8 mouse cellular contexts compared by ENCODE assay signal in genomic region chr5:92674859-92675573, GRCm38 (mm10). TPM values are rescaled to one million over a fixed set of nuclear protein-coding genes. Genes with fewer than 3 reads are reported as not detected.
DNase-seq lines count a peak whose midpoint lies in the region; ATAC-seq and TF ChIP-seq lines count a peak whose summit lies in the region.

Ccdc158 (minus strand) TSS chr5:92675271.

- no peaks in the 10 kb centered on the region for H3K36me3 ChIP-seq in forebrain, embryonic 11.5 days (ENCODE audit: control insufficient read depth, insufficient read depth, low read length)
- no peaks in the 10 kb centered on the region for H3K36me3 ChIP-seq in liver, postnatal 0 days (replicated peaks; ENCODE audit: insufficient read depth, low read length)
- H3K36me3 ChIP-seq in neural tube, embryonic 13.5 days, result no peaks in the 10 kb centered on the region
- H3K36me3 ChIP-seq in stomach, embryonic 16.5 days (ENCODE audit: control insufficient read depth, insufficient read depth, low read length), result no peaks in the 10 kb centered on the region

- ATAC-seq in cerebellum, adult (ENCODE audit: insufficient number of reproducible peaks, low FRiP score, low TSS enrichment), result no peak; the same call in 1 of the 2 replicates
- ATAC-seq in forebrain, embryonic 11.5 days (replicated peaks; ENCODE audit: low FRiP score), result peak; percentile 92
- peak; percentile 90 for ATAC-seq in liver, postnatal 0 days
- peak; percentile 94 for ATAC-seq in neural tube, embryonic 13.5 days (ENCODE audit: low read depth)
- peak; percentile 94 for ATAC-seq in stomach, embryonic 16.5 days (ENCODE audit: insufficient read depth, low FRiP score)

- TF ChIP-seq EP300 in liver, postnatal 0 days (IDR thresholded peaks at IDR 0.05; ENCODE audit: low read depth), result no peak

- intact Hi-C loops in heart, postnatal 10 days (cut with DNase I), result no loop called here

- H3K27ac ChIP-seq in forebrain, embryonic 11.5 days (ENCODE audit: low read depth, low read length), result no peak within 1 kb of the TSS
- no peak within 1 kb of the TSS for H3K27ac ChIP-seq in liver, postnatal 0 days (ENCODE audit: low read depth)
- no peak within 1 kb of the TSS for H3K27ac ChIP-seq in neural tube, embryonic 13.5 days (replicated peaks)
- H3K27ac ChIP-seq in stomach, embryonic 16.5 days (ENCODE audit: low read length), result no peak within 1 kb of the TSS

- H3K4me2 ChIP-seq in forebrain, embryonic 11.5 days (ENCODE audit: low read depth, low read length, severe bottlenecking), result peak within 1 kb of the TSS; percentile 67
- H3K4me2 ChIP-seq in liver, postnatal 0 days (ENCODE audit: low read depth, low read length), result peak within 1 kb of the TSS; percentile 74
- peak within 1 kb of the TSS; percentile 69 for H3K4me2 ChIP-seq in neural tube, embryonic 13.5 days
- H3K4me2 ChIP-seq in stomach, embryonic 16.5 days (ENCODE audit: low read depth, low read length), result peak within 1 kb of the TSS; percentile 96

- DNase-seq in cerebellum, adult 11-12 months, result peak; percentile 18
- peak; percentile 96 for DNase-seq in forebrain, embryonic 11.5 days (ENCODE audit: low spot score)
- DNase-seq in heart, postnatal 10 days, result peak; percentile 32 to 56
- peak; percentile 83 to 87 for DNase-seq in kidney, postnatal 36 days
- DNase-seq in liver, postnatal 0 days, result peak; percentile 83

- H3K27me3 ChIP-seq in forebrain, embryonic 11.5 days (ENCODE audit: control insufficient read depth, insufficient read depth, low read length), result no peaks in the 10 kb centered on the region
- no peaks in the 10 kb centered on the region for H3K27me3 ChIP-seq in liver, postnatal 0 days (ENCODE audit: insufficient read depth, low read length)
- no peaks in the 10 kb centered on the region for H3K27me3 ChIP-seq in neural tube, embryonic 13.5 days
- H3K27me3 ChIP-seq in stomach, embryonic 16.5 days (ENCODE audit: control insufficient read depth, insufficient read depth, low read length), result no peaks in the 10 kb centered on the region

- TF ChIP-seq CTCF in liver, postnatal 0 days (IDR thresholded peaks at IDR 0.05; ENCODE audit: low read depth), result no peak

- H3K9ac ChIP-seq in forebrain, embryonic 11.5 days (ENCODE audit: low read length), result peak within 1 kb of the TSS; percentile 43
- H3K9ac ChIP-seq in liver, postnatal 0 days (replicated peaks), result peak within 1 kb of the TSS; percentile 16; the same call in 1 of the 2 replicates
- H3K9ac ChIP-seq in neural tube, embryonic 13.5 days, result peak within 1 kb of the TSS; percentile 61
- H3K9ac ChIP-seq in stomach, embryonic 16.5 days (ENCODE audit: low read length), result peak within 1 kb of the TSS; percentile 70

- WGBS in forebrain, embryonic 11.5 days, result 14% methylated on average over 52 of the region's 55 CpGs
- WGBS in liver, postnatal 0 days (ENCODE audit: insufficient replicate concordance), result 12% methylated on average over 53 of the region's 55 CpGs
- WGBS in neural tube, embryonic 13.5 days, result 13% methylated on average over 54 of the region's 55 CpGs
- 11% methylated on average over 53 of the region's 55 CpGs for WGBS in stomach, embryonic 16.5 days

- no peaks in the 10 kb centered on the region for H3K9me3 ChIP-seq in forebrain, embryonic 11.5 days (ENCODE audit: control insufficient read depth, low read length)
- no peaks in the 10 kb centered on the region for H3K9me3 ChIP-seq in liver, postnatal 0 days (ENCODE audit: low read length)
- no peaks in the 10 kb centered on the region for H3K9me3 ChIP-seq in neural tube, embryonic 13.5 days
- H3K9me3 ChIP-seq in stomach, embryonic 16.5 days (replicated peaks; ENCODE audit: control insufficient read depth, low read length), result no peaks in the 10 kb centered on the region

- H3K4me3 ChIP-seq in forebrain, embryonic 11.5 days (ENCODE audit: low read depth, low read length), result peak within 1 kb of the TSS; percentile 39
- peak within 1 kb of the TSS; percentile 33 for H3K4me3 ChIP-seq in liver, postnatal 0 days (ENCODE audit: low read depth, low read length)
- H3K4me3 ChIP-seq in neural tube, embryonic 13.5 days, result peak within 1 kb of the TSS; percentile 44
- H3K4me3 ChIP-seq in stomach, embryonic 16.5 days (replicated peaks; ENCODE audit: low read length), result peak within 1 kb of the TSS; percentile 52

- H3K4me1 ChIP-seq in forebrain, embryonic 11.5 days (replicated peaks; ENCODE audit: control insufficient read depth, insufficient read depth, low read length), result peaks cover 5% of the 10 kb centered on the region; the same call in 1 of the 2 replicates
- H3K4me1 ChIP-seq in liver, postnatal 0 days (ENCODE audit: insufficient read depth), result peaks cover 9% of the 10 kb centered on the region
- H3K4me1 ChIP-seq in neural tube, embryonic 13.5 days (replicated peaks), result peaks cover 12% of the 10 kb centered on the region
- peaks cover 5% of the 10 kb centered on the region; the same call in 1 of the 2 replicates for H3K4me1 ChIP-seq in stomach, embryonic 16.5 days (ENCODE audit: control insufficient read depth, insufficient read depth, low read length)

RNA-seq across cellular contexts. Expression of gene Ccdc158, which starts in this region (rescaled TPM):
- polyA plus RNA-seq in forebrain, embryonic 11.5 days (2014; fragmentation: Nextera tagmentation; extraction: Ambion mirVana), result 1.0 and 1.2 TPM in 2 replicates
- under 1 TPM in 1 of 2 experiments, not detected in 1; 0.10 TPM for total RNA-seq in heart, postnatal 10 days (2021)
- polyA plus RNA-seq in liver, postnatal 0 days (2015; fragmentation: Nextera tagmentation; extraction: Ambion mirVana), result 0.20 and 0.23 TPM in 2 replicates
- 0.47 and 0.52 TPM in 2 replicates for polyA plus RNA-seq in neural tube, embryonic 13.5 days (2015; fragmentation: Nextera tagmentation; extraction: Ambion mirVana)
- polyA plus RNA-seq in stomach, embryonic 16.5 days (2015; fragmentation: Nextera tagmentation; extraction: Ambion mirVana), result 0.50 and 0.61 TPM in 2 replicates

Comparison
In these comparisons a context has a peak if more than half of its experiments do, and no peak if none do; other contexts are left out.
1. Peak in DNase-seq in heart, postnatal 10 days; RNA of the gene not detected or under 1 TPM.
2. Peak in DNase-seq, ATAC-seq, H3K4me3 ChIP-seq, H3K9ac ChIP-seq and H3K4me2 ChIP-seq in liver, postnatal 0 days; RNA of the gene not detected or under 1 TPM.
3. Peak in ATAC-seq, H3K4me3 ChIP-seq, H3K9ac ChIP-seq and H3K4me2 ChIP-seq in neural tube, embryonic 13.5 days; RNA of the gene not detected or under 1 TPM.
4. Peak in ATAC-seq, H3K4me3 ChIP-seq, H3K9ac ChIP-seq and H3K4me2 ChIP-seq in stomach, embryonic 16.5 days; RNA of the gene not detected or under 1 TPM.
5. DNase-seq: peak in every context shown above with its lines; median percentile 96 in forebrain, embryonic 11.5 days; 85 in kidney, postnatal 36 days; 83 in liver, postnatal 0 days; 44 in heart, postnatal 10 days; 18 in cerebellum, adult 11-12 months.
6. H3K9ac ChIP-seq: peak in every context shown above with its lines; median percentile 70 in stomach, embryonic 16.5 days; 61 in neural tube, embryonic 13.5 days; 43 in forebrain, embryonic 11.5 days; 16 in liver, postnatal 0 days.